Mouse (Mus musculus) ES-E14 (cell line): Measurements from ENCODE around the gene Fgf11.

Experiments used
- CHD2 ChIP-seq: IDR thresholded peaks from 2 replicates; pipeline ENCODE4 v1.6.1; 2014; ENCODE audit warnings: mild to moderate bottlenecking, low read depth, low read length, inconsistent platforms
- HCFC1 ChIP-seq: IDR thresholded peaks from 2 replicates; pipeline ENCODE4 v1.6.1; 2012; ENCODE audit warnings: low read length, inconsistent platforms, borderline replicate concordance; ENCODE audit not compliant: insufficient read depth
- MAFK ChIP-seq: IDR thresholded peaks from 2 replicates; pipeline ENCODE4 v1.6.1; 2014; ENCODE audit warnings: mild to moderate bottlenecking, low read depth, low read length, inconsistent platforms; ENCODE audit not compliant: insufficient read depth
- ZC3H11A ChIP-seq: IDR thresholded peaks from 2 replicates; pipeline ENCODE4 v1.6.1; 2012; ENCODE audit warnings: low read depth, mild to moderate bottlenecking, inconsistent platforms, low read length, borderline replicate concordance
- ZNF384 ChIP-seq: IDR thresholded peaks from 2 replicates; pipeline ENCODE4 v1.6.1; 2012; ENCODE audit warnings: low read depth, low read length, inconsistent platforms

- TF ChIP-seq ZNF384 (no peak), CHD2 (no peak), HCFC1 (no peak), ZC3H11A (no peak), MAFK (no peak)
Measured at GRCm38 (mm10) chr11:69789431-69789830, 12.2 kb downstream of the Fgf11 start.
